ENCODE assay signal across 8 mouse cellular contexts in the genomic region with DNA sequence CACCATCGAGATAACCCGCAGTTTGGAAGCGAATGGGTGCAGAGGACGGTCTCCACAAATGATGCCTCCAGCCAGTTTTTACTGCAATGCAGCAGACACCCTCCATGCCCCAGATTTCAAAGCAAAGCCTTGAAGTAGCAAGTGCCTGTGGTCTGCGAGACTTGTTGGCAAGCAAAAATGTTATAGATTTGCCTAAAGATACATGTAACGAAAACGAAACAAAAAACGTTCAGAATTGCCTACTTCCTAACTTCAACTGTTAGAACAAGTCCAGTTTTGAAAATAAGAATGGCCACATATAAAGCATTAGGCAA. TPM values are rescaled to one million over a fixed set of nuclear protein-coding genes. Genes with fewer than 3 reads are reported as not detected.
A peak's percentile ranks its signal among the peaks of the same experiment; 100 is the strongest.
DNase-seq lines count a peak whose midpoint lies in the region; ATAC-seq and TF ChIP-seq lines count a peak whose summit lies in the region.

No protein-coding gene starts in this region.

- no peaks in the 10 kb centered on the region for H3K27me3 ChIP-seq in hindbrain, embryonic 15.5 days
- H3K27me3 ChIP-seq in midbrain, embryonic 15.5 days (replicated peaks): no peaks in the 10 kb centered on the region

- intact Hi-C loops in left cerebral cortex, postnatal 25 days (cut with DNase I): loop anchor here (5.0 kb wide), 1 partner anchor 904 kb away; a partner anchor contains a TSS

- peak overlapping the region; percentile 73 for H3K4me2 ChIP-seq in hindbrain, embryonic 15.5 days
- peak overlapping the region; percentile 74 for H3K4me2 ChIP-seq in midbrain, embryonic 15.5 days

- H3K4me1 ChIP-seq in bone marrow, adult 2 months (ENCODE audit: control insufficient read depth, insufficient read depth, low read length): no peaks in the 10 kb centered on the region; the same call in 1 of the 2 replicates
- peaks cover 34% of the 10 kb centered on the region for H3K4me1 ChIP-seq in hindbrain, embryonic 15.5 days (replicated peaks)
- peaks cover 34% of the 10 kb centered on the region for H3K4me1 ChIP-seq in midbrain, embryonic 15.5 days

- no peak for TF ChIP-seq CTCF in layer of hippocampus, adult 2 months (conservative IDR thresholded peaks at IDR 0.05)
- no peak for TF ChIP-seq CTCF in bone marrow, adult 2 months (IDR thresholded peaks at IDR 0.05; ENCODE audit: control insufficient read depth, insufficient read depth, low read length)

- WGBS in bone marrow, adult 2 months: under 1% methylated on average over 8 of the region's 8 CpGs
- 18% methylated on average over 8 of the region's 8 CpGs for WGBS in hindbrain, embryonic 15.5 days
- WGBS in midbrain, embryonic 15.5 days: 19% methylated on average over 8 of the region's 8 CpGs

- no peak for DNase-seq in layer of hippocampus, adult 2 months (ENCODE audit: low spot score in 2 of 2)
- DNase-seq in layer of hippocampus, adult 8-10 months (ENCODE audit: low spot score in 2 of 2): no peak
- no peak for DNase-seq in left cerebral cortex, postnatal 25 days (ENCODE audit: low spot score in 2 of 2)
- no peak for DNase-seq in urinary bladder, postnatal 14 days (ENCODE audit: low spot score)
- DNase-seq in left cerebral cortex, adult 11 months (ENCODE audit: low spot score): no peak

- no peaks in the 10 kb centered on the region for H3K36me3 ChIP-seq in hindbrain, embryonic 15.5 days
- no peaks in the 10 kb centered on the region for H3K36me3 ChIP-seq in midbrain, embryonic 15.5 days (replicated peaks)

- no peaks in the 10 kb centered on the region for H3K9me3 ChIP-seq in hindbrain, embryonic 15.5 days
- no peaks in the 10 kb centered on the region for H3K9me3 ChIP-seq in midbrain, embryonic 15.5 days

- peak overlapping the region; percentile 99 for H3K27ac ChIP-seq in layer of hippocampus, adult 2 months
- peak overlapping the region; percentile 100 for H3K27ac ChIP-seq in bone marrow, adult 2 months (ENCODE audit: control insufficient read depth, insufficient read depth, low read depth, low read length, poor library complexity)
- peak overlapping the region; percentile 99 for H3K27ac ChIP-seq in hindbrain, embryonic 15.5 days (replicated peaks)
- peak overlapping the region; percentile 100 for H3K27ac ChIP-seq in midbrain, embryonic 15.5 days

- peak overlapping the region; percentile 91 for H3K9ac ChIP-seq in hindbrain, embryonic 15.5 days
- H3K9ac ChIP-seq in midbrain, embryonic 15.5 days: peak overlapping the region; percentile 96

- TF ChIP-seq POLR2A in bone marrow, adult 2 months (IDR thresholded peaks at IDR 0.05; ENCODE audit: borderline replicate concordance, control insufficient read depth, low read depth, low read length): no peak

- ATAC-seq in hindbrain, embryonic 15.5 days (ENCODE audit: low FRiP score, low read depth): no peak
- ATAC-seq in midbrain, embryonic 15.5 days (replicated peaks): no peak

- H3K4me3 ChIP-seq in layer of hippocampus, adult 2 months: peak overlapping the region; percentile 90
- H3K4me3 ChIP-seq in bone marrow, adult 2 months (replicated peaks; ENCODE audit: control insufficient read depth, low read depth, low read length): peak overlapping the region; percentile 94
- H3K4me3 ChIP-seq in hindbrain, embryonic 15.5 days: peak overlapping the region; percentile 96
- peak overlapping the region; percentile 95 for H3K4me3 ChIP-seq in midbrain, embryonic 15.5 days

RNA-seq across cellular contexts. Expression of a gene that starts 0.5 kb away (rescaled TPM):
- 10 to 100 TPM; 50.7 to 51.4 TPM for total RNA-seq in layer of hippocampus, adult 2 months (2021)
- 10 to 100 TPM; 49.4 to 68.1 (median 56.8) TPM for total RNA-seq in layer of hippocampus, adult 8-10 months (2022)
- polyA plus RNA-seq in bone marrow, adult 2 months (2011; ENCODE audit: insufficient read depth, insufficient read length, low replicate concordance, missing spikeins): 12.8 and 15.3 TPM in 2 replicates
- 32.0 and 33.4 TPM in 2 replicates for polyA plus RNA-seq in hindbrain, embryonic 15.5 days (2015; fragmentation: Nextera tagmentation; extraction: Ambion mirVana)
- polyA plus RNA-seq in midbrain, embryonic 15.5 days (2015; fragmentation: Nextera tagmentation; extraction: Ambion mirVana): 31.0 and 33.7 TPM in 2 replicates
- 10 to 100 TPM; 58.7 to 60.4 TPM for total RNA-seq in left cerebral cortex, postnatal 25 days (2021)

RNA-seq across cellular contexts. Expression of a gene that starts 33.8 kb away (rescaled TPM):
- 10 to 100 TPM; 27.0 to 28.9 TPM for total RNA-seq in layer of hippocampus, adult 2 months (2021)
- total RNA-seq in layer of hippocampus, adult 8-10 months (2022): 10 to 100 TPM; 27.4 to 37.3 (median 30.9) TPM
- 5.5 and 15.3 TPM in 2 replicates for polyA plus RNA-seq in bone marrow, adult 2 months (2011; ENCODE audit: insufficient read depth, insufficient read length, low replicate concordance, missing spikeins)
- 41.7 and 42.8 TPM in 2 replicates for polyA plus RNA-seq in hindbrain, embryonic 15.5 days (2015; fragmentation: Nextera tagmentation; extraction: Ambion mirVana)
- polyA plus RNA-seq in midbrain, embryonic 15.5 days (2015; fragmentation: Nextera tagmentation; extraction: Ambion mirVana): 31.9 and 33.3 TPM in 2 replicates
- total RNA-seq in left cerebral cortex, postnatal 25 days (2021): 10 to 100 TPM; 23.5 to 24.9 TPM
